Mouse (Mus musculus): ENCODE data around the gene 4930523C07Rik. TPM values are rescaled to one million over a fixed set of nuclear protein-coding genes. Genes with fewer than 3 reads are reported as not detected.

The 4930523C07Rik gene
- polyA plus RNA-seq (2014; fragmentation: Nextera tagmentation; extraction: Ambion mirVana): 1.4 and 3.3 TPM in 2 replicates

DNA sequence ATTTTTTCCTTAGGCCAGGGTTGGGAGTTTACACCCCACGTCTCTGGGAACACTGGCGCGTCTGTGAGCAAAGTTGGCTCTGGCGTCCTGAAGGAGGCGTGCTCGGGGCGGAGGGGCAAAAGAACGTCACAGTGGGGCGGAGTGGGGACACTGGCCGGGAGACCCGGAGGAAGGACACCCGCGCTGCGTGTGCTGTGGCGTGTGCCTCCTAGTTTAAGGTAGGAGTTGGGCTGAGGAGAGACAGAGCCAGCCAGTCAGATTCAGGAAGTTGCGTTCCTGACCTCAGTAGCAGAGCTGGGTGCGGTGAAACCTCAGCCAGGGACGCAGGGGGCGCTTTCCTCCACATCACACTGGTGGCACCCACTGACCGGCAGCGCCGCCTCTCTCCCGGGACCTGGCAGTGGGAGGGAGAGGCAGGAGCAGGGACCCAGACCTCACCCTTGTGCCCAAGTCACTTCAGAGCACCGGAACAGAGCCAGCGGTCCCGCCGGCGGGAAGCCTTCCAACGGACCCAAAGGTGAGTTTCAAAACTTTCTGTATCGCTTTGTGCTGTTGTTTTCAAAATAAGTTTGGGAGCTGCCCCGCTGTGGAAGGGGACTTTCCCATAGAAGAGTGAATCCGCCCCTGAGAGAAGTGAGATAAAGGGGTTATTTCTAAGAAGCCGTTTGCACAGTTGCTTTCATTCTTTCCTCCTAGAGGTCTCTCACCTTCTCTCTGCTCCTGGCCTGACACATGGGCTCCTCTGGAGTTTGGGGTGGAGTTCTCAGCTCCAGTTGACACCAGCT lies at the start of gene 4930523C07Rik:
4930523C07Rik (plus strand) TSS at position 146 of the 785 bp plus-strand sequence.
- peak within 1 kb of the TSS; percentile 17 for H3K4me3 ChIP-seq (ENCODE audit: low read depth, low read length)
- no peak for ATAC-seq (ENCODE audit: low read depth)
- H3K9me3 ChIP-seq (ENCODE audit: control insufficient read depth, low read length): no peaks in the 10 kb centered on the region
- no peak within 1 kb of the TSS for H3K27ac ChIP-seq (ENCODE audit: low read depth, low read length)
- no peak within 1 kb of the TSS; the same call in 1 of the 2 replicates for H3K9ac ChIP-seq (replicated peaks; ENCODE audit: low read depth, low read length)
- no peaks in the 10 kb centered on the region for H3K36me3 ChIP-seq (ENCODE audit: control insufficient read depth, insufficient read depth, low read length)
- H3K4me2 ChIP-seq (ENCODE audit: low read depth, low read length): peak within 1 kb of the TSS; percentile 33
- WGBS: 2% methylated on average over 33 of the region's 33 CpGs
- H3K4me1 ChIP-seq (ENCODE audit: control insufficient read depth, insufficient read depth, low read length): no peaks in the 10 kb centered on the region
- no peaks in the 10 kb centered on the region for H3K27me3 ChIP-seq (ENCODE audit: control insufficient read depth, insufficient read depth, low read length)

- Histone ChIP-seq H3K27ac (ENCODE audit: low read depth, low read length) (no peak overlapping the region), H3K27me3 (ENCODE audit: control insufficient read depth, insufficient read depth, low read length) (no peaks in the 10 kb centered on the region), H3K9ac (replicated peaks; ENCODE audit: low read depth, low read length) (no peak overlapping the region), H3K4me2 (ENCODE audit: low read depth, low read length) (no peak overlapping the region), H3K4me1 (ENCODE audit: control insufficient read depth, insufficient read depth, low read length) (no peaks in the 10 kb centered on the region), H3K36me3 (ENCODE audit: control insufficient read depth, insufficient read depth, low read length) (no peaks in the 10 kb centered on the region), H3K9me3 (ENCODE audit: control insufficient read depth, low read length) (no peaks in the 10 kb centered on the region), H3K4me3 (ENCODE audit: low read depth, low read length) (no peak overlapping the region)
- 70% methylated on average over 2 of the region's 2 CpGs for WGBS
- no peak for ATAC-seq (ENCODE audit: low read depth)
Observed at GRCm38 (mm10) chr1:159997329-159997728, 46.9 kb upstream of the 4930523C07Rik start.

DNA sequence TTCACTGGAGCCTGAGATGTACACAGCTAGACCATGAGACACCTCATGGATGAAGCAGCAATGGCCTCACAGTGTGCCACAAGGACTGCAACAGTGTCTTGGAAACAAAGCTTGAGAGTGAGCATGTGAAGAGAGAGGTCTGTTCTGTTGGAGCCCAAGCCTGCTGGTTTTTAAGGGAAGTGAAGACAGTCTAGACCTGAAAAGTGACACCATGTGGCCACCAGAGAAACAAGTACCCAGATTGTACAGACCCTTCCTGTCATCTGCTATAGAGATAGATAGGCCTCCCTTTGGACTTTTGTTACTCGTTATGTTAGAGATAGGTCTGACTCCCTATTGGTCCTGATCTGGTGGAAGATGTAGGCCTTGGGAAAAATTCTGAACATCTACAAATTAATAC lies 45.8 kb upstream of the 4930523C07Rik start:
- Histone ChIP-seq H3K27ac (ENCODE audit: low read depth, low read length) (no peak overlapping the region), H3K4me2 (ENCODE audit: low read depth, low read length) (no peak overlapping the region), H3K36me3 (ENCODE audit: control insufficient read depth, insufficient read depth, low read length) (no peaks in the 10 kb centered on the region), H3K27me3 (ENCODE audit: control insufficient read depth, insufficient read depth, low read length) (no peaks in the 10 kb centered on the region), H3K9me3 (ENCODE audit: control insufficient read depth, low read length) (no peaks in the 10 kb centered on the region), H3K9ac (replicated peaks; ENCODE audit: low read depth, low read length) (no peak overlapping the region), H3K4me1 (ENCODE audit: control insufficient read depth, insufficient read depth, low read length) (no peaks in the 10 kb centered on the region), H3K4me3 (ENCODE audit: low read depth, low read length) (no peak overlapping the region)
- ATAC-seq (ENCODE audit: low read depth): no peak
- WGBS: 65% methylated on average over 1 of the region's 1 CpGs

GRCm38 (mm10) chr1:159999232-159999631 lies 45.0 kb upstream of the 4930523C07Rik start:
- H3K4me1 ChIP-seq (ENCODE audit: control insufficient read depth, insufficient read depth, low read length): no peaks in the 10 kb centered on the region
- no peak overlapping the region for H3K4me2 ChIP-seq (ENCODE audit: low read depth, low read length)
- 92% methylated on average over 3 of the region's 3 CpGs for WGBS
- H3K27me3 ChIP-seq (ENCODE audit: control insufficient read depth, insufficient read depth, low read length): no peaks in the 10 kb centered on the region
- H3K36me3 ChIP-seq (ENCODE audit: control insufficient read depth, insufficient read depth, low read length): no peaks in the 10 kb centered on the region
- H3K9me3 ChIP-seq (ENCODE audit: control insufficient read depth, low read length): no peaks in the 10 kb centered on the region
- H3K27ac ChIP-seq (ENCODE audit: low read depth, low read length): no peak overlapping the region
- no peak overlapping the region for H3K4me3 ChIP-seq (ENCODE audit: low read depth, low read length)
- no peak for ATAC-seq (ENCODE audit: low read depth)
- no peak overlapping the region for H3K9ac ChIP-seq (replicated peaks; ENCODE audit: low read depth, low read length)

DNA sequence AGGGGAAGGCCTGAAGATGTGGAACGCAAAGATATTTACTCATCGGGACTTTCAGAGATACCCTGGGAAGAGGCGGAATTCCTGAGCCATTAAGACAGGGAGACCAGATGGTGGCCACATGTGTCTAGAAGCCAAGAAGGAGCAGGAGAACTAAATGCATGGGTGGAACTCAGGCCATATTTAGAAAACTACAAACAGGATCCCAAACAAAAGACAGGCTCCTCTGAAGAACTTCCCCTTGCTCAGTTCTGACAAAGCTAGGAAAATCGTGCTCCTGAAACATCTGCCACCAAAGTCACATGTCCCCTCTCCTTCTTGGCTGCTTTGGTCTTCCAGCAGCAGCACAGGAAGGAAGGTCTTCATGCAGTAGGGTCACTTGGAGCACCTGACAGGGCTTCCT lies 38.9 kb upstream of the 4930523C07Rik start:
- H3K4me3 ChIP-seq (ENCODE audit: low read depth, low read length): no peak overlapping the region
- H3K36me3 ChIP-seq (ENCODE audit: control insufficient read depth, insufficient read depth, low read length): no peaks in the 10 kb centered on the region
- no peak overlapping the region for H3K27ac ChIP-seq (ENCODE audit: low read depth, low read length)
- WGBS: 79% methylated on average over 4 of the region's 4 CpGs
- H3K27me3 ChIP-seq (ENCODE audit: control insufficient read depth, insufficient read depth, low read length): no peaks in the 10 kb centered on the region
- H3K9me3 ChIP-seq (ENCODE audit: control insufficient read depth, low read length): no peaks in the 10 kb centered on the region
- no peaks in the 10 kb centered on the region for H3K4me1 ChIP-seq (ENCODE audit: control insufficient read depth, insufficient read depth, low read length)
- no peak overlapping the region for H3K4me2 ChIP-seq (ENCODE audit: low read depth, low read length)
- no peak for ATAC-seq (ENCODE audit: low read depth)
- H3K9ac ChIP-seq (replicated peaks; ENCODE audit: low read depth, low read length): no peak overlapping the region

DNA sequence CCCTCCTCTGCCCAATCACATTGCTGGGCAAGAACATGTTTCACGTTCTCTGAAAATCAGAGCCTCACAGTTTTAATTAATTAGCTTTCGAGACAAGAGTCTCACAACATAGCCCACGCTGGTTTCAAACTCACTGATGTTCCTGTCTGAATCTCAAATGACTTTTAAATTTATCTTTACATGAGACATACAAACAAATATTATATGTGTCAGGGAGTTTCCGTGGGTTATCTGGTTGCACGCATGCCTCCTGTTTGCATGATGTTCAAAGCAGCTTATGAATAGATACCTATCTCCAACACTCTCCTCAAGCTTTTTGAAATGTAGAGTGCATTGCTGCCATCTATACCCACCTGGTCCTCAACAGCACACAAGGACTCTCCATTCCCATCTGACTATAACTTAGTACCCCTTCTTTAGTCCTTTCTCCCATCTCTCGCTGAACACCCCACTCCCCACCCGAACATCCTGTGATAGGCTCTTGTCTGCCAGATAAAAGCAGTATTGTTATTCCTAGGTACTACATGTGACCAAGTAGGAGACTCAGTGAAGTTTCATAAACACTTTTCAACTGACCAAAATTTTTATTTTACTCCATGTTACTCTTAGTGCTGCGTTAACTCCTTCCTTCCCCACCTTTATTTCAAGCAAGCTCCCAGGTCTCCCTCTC lies 37.1 kb upstream of the 4930523C07Rik start:
- ATAC-seq (ENCODE audit: low read depth): no peak
- Histone ChIP-seq H3K36me3 (ENCODE audit: control insufficient read depth, insufficient read depth, low read length) (no peaks in the 10 kb centered on the region), H3K27me3 (ENCODE audit: control insufficient read depth, insufficient read depth, low read length) (no peaks in the 10 kb centered on the region), H3K9ac (replicated peaks; ENCODE audit: low read depth, low read length) (no peak overlapping the region), H3K4me2 (ENCODE audit: low read depth, low read length) (no peak overlapping the region), H3K4me1 (ENCODE audit: control insufficient read depth, insufficient read depth, low read length) (no peaks in the 10 kb centered on the region), H3K27ac (ENCODE audit: low read depth, low read length) (no peak overlapping the region), H3K4me3 (ENCODE audit: low read depth, low read length) (no peak overlapping the region), H3K9me3 (ENCODE audit: control insufficient read depth, low read length) (no peaks in the 10 kb centered on the region)
- 94% methylated on average over 8 of the region's 8 CpGs for WGBS

DNA sequence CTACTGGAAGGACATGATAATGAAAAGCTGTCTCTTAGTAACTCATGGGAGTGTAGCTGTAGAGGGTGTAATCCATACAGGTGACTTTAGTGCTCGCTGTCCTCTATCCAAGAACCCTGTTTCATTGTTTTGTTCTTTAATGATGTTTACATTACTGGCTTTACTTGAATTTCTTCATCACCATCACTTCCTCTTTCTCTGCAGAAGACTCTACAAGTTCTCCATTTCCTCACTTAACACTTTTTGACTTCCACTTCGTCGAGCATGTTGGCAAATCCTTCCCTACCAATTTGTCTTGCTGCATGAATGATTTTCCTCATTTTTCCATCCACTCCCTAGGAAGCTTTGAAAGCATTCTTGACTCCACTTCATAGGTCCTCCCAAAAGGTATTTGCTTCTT lies 31.1 kb upstream of the 4930523C07Rik start:
- no peak for ATAC-seq (ENCODE audit: low read depth)
- Histone ChIP-seq H3K4me1 (ENCODE audit: control insufficient read depth, insufficient read depth, low read length) (no peaks in the 10 kb centered on the region), H3K27ac (ENCODE audit: low read depth, low read length) (no peak overlapping the region), H3K9me3 (ENCODE audit: control insufficient read depth, low read length) (no peaks in the 10 kb centered on the region), H3K9ac (replicated peaks; ENCODE audit: low read depth, low read length) (no peak overlapping the region), H3K27me3 (ENCODE audit: control insufficient read depth, insufficient read depth, low read length) (no peaks in the 10 kb centered on the region), H3K4me2 (ENCODE audit: low read depth, low read length) (no peak overlapping the region), H3K36me3 (ENCODE audit: control insufficient read depth, insufficient read depth, low read length) (no peaks in the 10 kb centered on the region), H3K4me3 (ENCODE audit: low read depth, low read length) (no peak overlapping the region)
- 91% methylated on average over 3 of the region's 3 CpGs for WGBS

- Histone ChIP-seq H3K36me3 (ENCODE audit: control insufficient read depth, insufficient read depth, low read length) (no peaks in the 10 kb centered on the region), H3K9ac (replicated peaks; ENCODE audit: low read depth, low read length) (no peak overlapping the region), H3K4me3 (ENCODE audit: low read depth, low read length) (no peak overlapping the region), H3K9me3 (ENCODE audit: control insufficient read depth, low read length) (no peaks in the 10 kb centered on the region), H3K4me2 (ENCODE audit: low read depth, low read length) (no peak overlapping the region), H3K27me3 (ENCODE audit: control insufficient read depth, insufficient read depth, low read length) (no peaks in the 10 kb centered on the region), H3K4me1 (ENCODE audit: control insufficient read depth, insufficient read depth, low read length) (no peaks in the 10 kb centered on the region), H3K27ac (ENCODE audit: low read depth, low read length) (no peak overlapping the region)
- no peak for ATAC-seq (ENCODE audit: low read depth)
- WGBS: 88% methylated on average over 10 of the region's 10 CpGs
Observed at GRCm38 (mm10) chr1:160024339-160024980, 19.7 kb upstream of the 4930523C07Rik start.
